In genomic region chr5:151298371-151298770, GRCm38 (mm10) we compare ENCODE assay signal across 21 mouse cellular contexts.
DNase-seq lines count a peak whose midpoint lies in the region; ATAC-seq and TF ChIP-seq lines count a peak whose summit lies in the region.
"Had no signal": no experiment of that assay in that cellular context is flagged by ENCODE, and none has a peak within 500 bp of the region (broad histone marks: within the 10 kb centered on the region; RNA-seq: fewer than 3 reads in every experiment).

No protein-coding gene starts in this region.

- WGBS in stomach, embryonic 14.5 days, result 52% methylated on average over 4 of the region's 4 CpGs
- WGBS in stomach, postnatal 0 days, result 45% methylated on average over 4 of the region's 4 CpGs
- 61% methylated on average over 4 of the region's 4 CpGs for WGBS in intestine, embryonic 15.5 days
- 60% methylated on average over 4 of the region's 4 CpGs for WGBS in limb, embryonic 14.5 days
- 55% methylated on average over 4 of the region's 4 CpGs for WGBS in stomach, embryonic 16.5 days
- WGBS in forebrain, embryonic 15.5 days, result 82% methylated on average over 4 of the region's 4 CpGs
- WGBS in heart, embryonic 12.5 days, result 59% methylated on average over 4 of the region's 4 CpGs

- ATAC-seq in stomach, embryonic 14.5 days (ENCODE audit: insufficient number of reproducible peaks, insufficient read depth, low FRiP score, low read depth), result no peak
- no peak for ATAC-seq in stomach, postnatal 0 days (ENCODE audit: low FRiP score, low TSS enrichment)
- ATAC-seq in intestine, embryonic 15.5 days, result peak; percentile 50
- ATAC-seq in limb, embryonic 14.5 days (ENCODE audit: low FRiP score, low read depth), result peak; percentile 77; the same call in 1 of the 2 replicates
- ATAC-seq in stomach, embryonic 16.5 days (ENCODE audit: insufficient read depth, low FRiP score), result no peak
- ATAC-seq in forebrain, embryonic 15.5 days (replicated peaks), result no peak
- ATAC-seq in heart, embryonic 12.5 days (ENCODE audit: insufficient number of reproducible peaks, low FRiP score), result no peak
- ATAC-seq: forebrain, postnatal 0 days; hindbrain, postnatal 0 days had no signal

- TF ChIP-seq POLR2A in limb, embryonic 14.5 days (IDR thresholded peaks at IDR 0.05; ENCODE audit: borderline replicate concordance, extremely low read depth, insufficient read depth, insufficient read length), result no peak

- H3K4me2 ChIP-seq in stomach, embryonic 14.5 days (replicated peaks; ENCODE audit: low read depth, low read length), result no peak overlapping the region
- H3K4me2 ChIP-seq in stomach, postnatal 0 days (replicated peaks; ENCODE audit: low read depth), result no peak overlapping the region
- H3K4me2 ChIP-seq in intestine, embryonic 15.5 days (replicated peaks), result no peak overlapping the region
- H3K4me2 ChIP-seq in limb, embryonic 14.5 days (replicated peaks; ENCODE audit: low read depth, low read length, severe bottlenecking), result no peak overlapping the region
- no peak overlapping the region for H3K4me2 ChIP-seq in stomach, embryonic 16.5 days (ENCODE audit: low read depth, low read length)
- no peak overlapping the region for H3K4me2 ChIP-seq in forebrain, embryonic 15.5 days (replicated peaks)
- H3K4me2 ChIP-seq in heart, embryonic 12.5 days, result no peak overlapping the region
- H3K4me2 ChIP-seq: embryonic facial prominence, embryonic 12.5 days; forebrain, embryonic 12.5 days; hindbrain, embryonic 13.5 days had no signal

- TF ChIP-seq EP300 in stomach, postnatal 0 days (optimal IDR thresholded peaks at IDR 0.05), result no peak

- H3K36me3 ChIP-seq in stomach, embryonic 14.5 days (ENCODE audit: control insufficient read depth, insufficient read depth, low read length), result no peaks in the 10 kb centered on the region
- H3K36me3 ChIP-seq in stomach, postnatal 0 days (ENCODE audit: control insufficient read depth, insufficient read depth, low read length), result no peaks in the 10 kb centered on the region
- no peaks in the 10 kb centered on the region for H3K36me3 ChIP-seq in intestine, embryonic 15.5 days
- no peaks in the 10 kb centered on the region for H3K36me3 ChIP-seq in limb, embryonic 14.5 days (ENCODE audit: control insufficient read depth, insufficient read depth, low read length)
- no peaks in the 10 kb centered on the region for H3K36me3 ChIP-seq in stomach, embryonic 16.5 days (ENCODE audit: control insufficient read depth, insufficient read depth, low read length)
- H3K36me3 ChIP-seq in forebrain, embryonic 15.5 days, result no peaks in the 10 kb centered on the region
- no peaks in the 10 kb centered on the region for H3K36me3 ChIP-seq in heart, embryonic 12.5 days
- H3K36me3 ChIP-seq: embryonic facial prominence, embryonic 12.5 days; forebrain, embryonic 12.5 days; hindbrain, embryonic 13.5 days had no signal

- no peak overlapping the region for H3K9ac ChIP-seq in stomach, embryonic 14.5 days (replicated peaks; ENCODE audit: low read depth, low read length)
- no peak overlapping the region for H3K9ac ChIP-seq in stomach, postnatal 0 days (ENCODE audit: low read length)
- H3K9ac ChIP-seq in intestine, embryonic 15.5 days, result no peak overlapping the region
- no peak overlapping the region for H3K9ac ChIP-seq in limb, embryonic 14.5 days (ENCODE audit: low read depth, low read length, severe bottlenecking)
- no peak overlapping the region for H3K9ac ChIP-seq in stomach, embryonic 16.5 days (ENCODE audit: low read length)
- no peak overlapping the region for H3K9ac ChIP-seq in forebrain, embryonic 15.5 days (replicated peaks)
- no peak overlapping the region for H3K9ac ChIP-seq in heart, embryonic 12.5 days
- H3K9ac ChIP-seq: embryonic facial prominence, embryonic 12.5 days; forebrain, embryonic 12.5 days; forebrain, postnatal 0 days; hindbrain, embryonic 13.5 days had no signal

- H3K27me3 ChIP-seq in stomach, embryonic 14.5 days (ENCODE audit: control insufficient read depth, insufficient read depth, low read length), result no peaks in the 10 kb centered on the region
- no peaks in the 10 kb centered on the region for H3K27me3 ChIP-seq in stomach, postnatal 0 days (ENCODE audit: control insufficient read depth, insufficient read depth, low read length)
- H3K27me3 ChIP-seq in intestine, embryonic 15.5 days (replicated peaks), result no peaks in the 10 kb centered on the region
- no peaks in the 10 kb centered on the region for H3K27me3 ChIP-seq in limb, embryonic 14.5 days (ENCODE audit: control insufficient read depth, insufficient read depth, low read length)
- no peaks in the 10 kb centered on the region for H3K27me3 ChIP-seq in stomach, embryonic 16.5 days (ENCODE audit: control insufficient read depth, insufficient read depth, low read length)
- no peaks in the 10 kb centered on the region for H3K27me3 ChIP-seq in forebrain, embryonic 15.5 days
- H3K27me3 ChIP-seq in heart, embryonic 12.5 days (replicated peaks), result no peaks in the 10 kb centered on the region
- H3K27me3 ChIP-seq: embryonic facial prominence, embryonic 12.5 days; forebrain, embryonic 12.5 days; hindbrain, embryonic 13.5 days had no signal

- H3K9me3 ChIP-seq in stomach, embryonic 14.5 days (ENCODE audit: control insufficient read depth, low read depth, low read length), result no peaks in the 10 kb centered on the region
- H3K9me3 ChIP-seq in stomach, postnatal 0 days (ENCODE audit: control insufficient read depth, low read length), result no peaks in the 10 kb centered on the region
- no peaks in the 10 kb centered on the region for H3K9me3 ChIP-seq in intestine, embryonic 15.5 days
- H3K9me3 ChIP-seq in limb, embryonic 14.5 days (ENCODE audit: control insufficient read depth, low read length), result no peaks in the 10 kb centered on the region
- H3K9me3 ChIP-seq in stomach, embryonic 16.5 days (replicated peaks; ENCODE audit: control insufficient read depth, low read length), result 0 out of 2 replicates have a peak, but pooled peaks cover 4% of the 10 kb centered on the region
- H3K9me3 ChIP-seq in forebrain, embryonic 15.5 days, result no peaks in the 10 kb centered on the region
- H3K9me3 ChIP-seq in heart, embryonic 12.5 days (replicated peaks), result no peaks in the 10 kb centered on the region; the same call in 1 of the 2 replicates
- H3K9me3 ChIP-seq: embryonic facial prominence, embryonic 12.5 days; forebrain, embryonic 12.5 days; hindbrain, embryonic 13.5 days had no signal

- H3K4me3 ChIP-seq in stomach, embryonic 14.5 days (ENCODE audit: low read depth, low read length), result no peak overlapping the region
- no peak overlapping the region for H3K4me3 ChIP-seq in stomach, postnatal 0 days (ENCODE audit: low read depth, low read length)
- no peak overlapping the region for H3K4me3 ChIP-seq in intestine, embryonic 15.5 days (replicated peaks)
- no peak overlapping the region for H3K4me3 ChIP-seq in limb, embryonic 14.5 days (replicated peaks; ENCODE audit: low read length)
- H3K4me3 ChIP-seq in stomach, embryonic 16.5 days (replicated peaks; ENCODE audit: low read length), result no peak overlapping the region
- H3K4me3 ChIP-seq in forebrain, embryonic 15.5 days, result no peak overlapping the region
- H3K4me3 ChIP-seq in heart, embryonic 12.5 days, result no peak overlapping the region
- H3K4me3 ChIP-seq: embryonic facial prominence, embryonic 12.5 days; forebrain, embryonic 12.5 days; hindbrain, embryonic 13.5 days had no signal

- H3K4me1 ChIP-seq in stomach, embryonic 14.5 days (ENCODE audit: control insufficient read depth, insufficient read depth, low read length), result peaks cover 3% of the 10 kb centered on the region; the same call in 1 of the 2 replicates
- H3K4me1 ChIP-seq in stomach, postnatal 0 days (replicated peaks; ENCODE audit: control insufficient read depth, insufficient read depth), result no peaks in the 10 kb centered on the region
- H3K4me1 ChIP-seq in intestine, embryonic 15.5 days (replicated peaks), result no peaks in the 10 kb centered on the region
- no peaks in the 10 kb centered on the region for H3K4me1 ChIP-seq in limb, embryonic 14.5 days (ENCODE audit: control insufficient read depth, insufficient read depth, low read length)
- H3K4me1 ChIP-seq in stomach, embryonic 16.5 days (ENCODE audit: control insufficient read depth, insufficient read depth, low read length), result no peaks in the 10 kb centered on the region; the same call in 1 of the 2 replicates
- H3K4me1 ChIP-seq in forebrain, embryonic 15.5 days, result no peaks in the 10 kb centered on the region
- H3K4me1 ChIP-seq in heart, embryonic 12.5 days (replicated peaks), result peaks cover 3% of the 10 kb centered on the region; the same call in 1 of the 2 replicates
- H3K4me1 ChIP-seq: embryonic facial prominence, embryonic 12.5 days; forebrain, embryonic 12.5 days; hindbrain, embryonic 13.5 days had no signal

- no peak for DNase-seq in stomach, postnatal 0 days (ENCODE audit: low spot score)
- peak; percentile 46 for DNase-seq in limb, embryonic 14.5 days (ENCODE audit: low spot score)
- no peak for DNase-seq in ovary, postnatal 10 days (ENCODE audit: low spot score)
- DNase-seq: adrenal gland, postnatal 10 days; cerebellum, adult 11 months; cerebellum, adult 9-10 months; cerebellum, postnatal 25 days; embryo, embryonic 11 days; forebrain, postnatal 0 days; gastrocnemius, postnatal 25 days; heart, postnatal 10 days; heart, postnatal 4 days had no signal

- peak overlapping the region; percentile 71; the same call in 1 of the 2 replicates for H3K27ac ChIP-seq in stomach, embryonic 14.5 days (ENCODE audit: low read length)
- no peak overlapping the region for H3K27ac ChIP-seq in stomach, postnatal 0 days (replicated peaks)
- 0 out of 2 replicates have a peak overlapping the region, but pooled peaks have one; percentile 48 for H3K27ac ChIP-seq in intestine, embryonic 15.5 days
- no peak overlapping the region for H3K27ac ChIP-seq in limb, embryonic 14.5 days (replicated peaks; ENCODE audit: low read depth, low read length)
- peak overlapping the region; percentile 84 for H3K27ac ChIP-seq in stomach, embryonic 16.5 days (ENCODE audit: low read length)
- H3K27ac ChIP-seq in forebrain, embryonic 15.5 days (replicated peaks), result no peak overlapping the region
- H3K27ac ChIP-seq in heart, embryonic 12.5 days (ENCODE audit: poor library complexity, severe bottlenecking), result no peak overlapping the region
- H3K27ac ChIP-seq: embryonic facial prominence, embryonic 12.5 days; forebrain, embryonic 12.5 days; hindbrain, embryonic 13.5 days; hindbrain, postnatal 0 days had no signal

- TF ChIP-seq CTCF in stomach, postnatal 0 days (IDR thresholded peaks at IDR 0.05; ENCODE audit: low read depth), result no peak

Comparison
In these comparisons a context has a peak if more than half of its experiments do, and no peak if none do; other contexts are left out.
1. H3K27ac ChIP-seq: peak in stomach, embryonic 14.5 days (single experiment), intestine, embryonic 15.5 days (single experiment) and stomach, embryonic 16.5 days (single experiment); none in stomach, postnatal 0 days (single experiment), limb, embryonic 14.5 days (single experiment), forebrain, embryonic 15.5 days (single experiment) and heart, embryonic 12.5 days (single experiment).
2. ATAC-seq: peak in intestine, embryonic 15.5 days (single experiment) and limb, embryonic 14.5 days (single experiment); none in stomach, embryonic 14.5 days (single experiment), stomach, postnatal 0 days (single experiment), stomach, embryonic 16.5 days (single experiment), forebrain, embryonic 15.5 days (single experiment) and heart, embryonic 12.5 days (single experiment).